Mouse (Mus musculus) myocyte (in vitro differentiated cells): ENCODE results near the gene Nuak2. TPM values are rescaled to one million over a fixed set of nuclear protein-coding genes. Genes with fewer than 3 reads are reported as not detected.
A peak's percentile ranks its signal among the peaks of the same experiment; 100 is the strongest.

ENCODE experiments used
- H3K27me3 ChIP-seq: one replicate; pipeline ENCODE4 v1.6.1; 2011; ENCODE audit not compliant: control insufficient read depth, insufficient read depth, insufficient read length
- H3K36me3 ChIP-seq: one replicate; pipeline ENCODE4 v1.6.1; 2011; ENCODE audit not compliant: control insufficient read depth, insufficient read depth
- H3K4me2 ChIP-seq: one replicate; pipeline ENCODE4 v1.6.1; 2011; ENCODE audit warnings: low read depth, control low read depth
- H3K4me3 ChIP-seq: one replicate; pipeline ENCODE4 v1.5.1; 2011; ENCODE audit warnings: mild to moderate bottlenecking, control low read depth, moderate library complexity
- H3K79me2 ChIP-seq: one replicate; pipeline ENCODE4 v1.6.1; 2011; ENCODE audit not compliant: control insufficient read depth, insufficient read depth
- H3ac ChIP-seq: one replicate; pipeline ENCODE4 v1.6.1; 2011; ENCODE audit not compliant: control insufficient read depth, insufficient read length
- CEBPB ChIP-seq: IDR thresholded peaks from 2 replicates; pipeline ENCODE4 v1.6.1; 2011; ENCODE audit warnings: mild to moderate bottlenecking, moderate library complexity; ENCODE audit not compliant: poor library complexity, insufficient read depth, severe bottlenecking
- E2F4 ChIP-seq: IDR thresholded peaks from one replicate; pipeline ENCODE4 v1.6.1; 2011; ENCODE audit warnings: mild to moderate bottlenecking, control low read depth, moderate library complexity; ENCODE audit not compliant: insufficient read depth
- MAX ChIP-seq: IDR thresholded peaks from one replicate; pipeline ENCODE4 v1.6.1; 2011; ENCODE audit warnings: low read depth, mild to moderate bottlenecking, control low read depth
- MYOD1 ChIP-seq, 3 experiments: IDR thresholded peaks; one replicate each; pipeline ENCODE4 v1.6.1; 2011; ENCODE audit warnings: control low read depth in 2 of 3, low read depth in 2 of 3, mild to moderate bottlenecking in 2 of 3, moderate library complexity in 1 of 3; ENCODE audit not compliant: insufficient read length in 2 of 3, control insufficient read depth in 1 of 3
- MYOG ChIP-seq, 3 experiments: IDR thresholded peaks; one replicate each; pipeline ENCODE4 v1.6.1; 2011; ENCODE audit warnings: control low read depth in 2 of 3, low read depth in 2 of 3, mild to moderate bottlenecking in 2 of 3; ENCODE audit not compliant: insufficient read length in 2 of 3, control insufficient read depth in 1 of 3, insufficient read depth in 1 of 3
- POLR2A ChIP-seq: IDR thresholded peaks from one replicate; pipeline ENCODE4 v1.6.1; 2011; ENCODE audit warnings: low read depth, mild to moderate bottlenecking, control low read depth, moderate library complexity; ENCODE audit not compliant: insufficient read length
- POLR2AphosphoS2 ChIP-seq: IDR thresholded peaks from one replicate; pipeline ENCODE4 v1.6.1; 2011; ENCODE audit warnings: low read depth, control low read depth; ENCODE audit not compliant: insufficient read length
- REST ChIP-seq: IDR thresholded peaks from one replicate; pipeline ENCODE4 v1.6.1; 2011; ENCODE audit warnings: mild to moderate bottlenecking, control low read depth, moderate library complexity; ENCODE audit not compliant: insufficient read depth, insufficient read length
- SRF ChIP-seq: IDR thresholded peaks from one replicate; pipeline ENCODE4 v1.6.1; 2011; ENCODE audit warnings: low read depth; ENCODE audit not compliant: control insufficient read depth, insufficient read length
- TCF12 ChIP-seq: IDR thresholded peaks from one replicate; pipeline ENCODE4 v1.6.1; 2011; ENCODE audit warnings: mild to moderate bottlenecking, control low read depth; ENCODE audit not compliant: poor library complexity, insufficient read depth, severe bottlenecking
- TCF3 ChIP-seq: IDR thresholded peaks from one replicate; pipeline ENCODE4 v1.6.1; 2011; ENCODE audit warnings: low read depth, control low read depth; ENCODE audit not compliant: insufficient read length
- USF1 ChIP-seq: IDR thresholded peaks from one replicate; pipeline ENCODE4 v1.6.1; 2011; ENCODE audit warnings: low read depth, mild to moderate bottlenecking, control low read depth, moderate library complexity
- polyA plus RNA-seq: library from polyadenylated mRNA; unstranded; fragments of >200 nt; fragmentation: generic; extraction: Trizol; gene quantifications from one replicate; pipeline ENCODE4 v1.2.1, GENCODE M21; 2012; ENCODE audit warnings: missing spikeins

Gene Nuak2
- polyA plus RNA-seq, 1 experiment: 6.0 TPM

DNA sequence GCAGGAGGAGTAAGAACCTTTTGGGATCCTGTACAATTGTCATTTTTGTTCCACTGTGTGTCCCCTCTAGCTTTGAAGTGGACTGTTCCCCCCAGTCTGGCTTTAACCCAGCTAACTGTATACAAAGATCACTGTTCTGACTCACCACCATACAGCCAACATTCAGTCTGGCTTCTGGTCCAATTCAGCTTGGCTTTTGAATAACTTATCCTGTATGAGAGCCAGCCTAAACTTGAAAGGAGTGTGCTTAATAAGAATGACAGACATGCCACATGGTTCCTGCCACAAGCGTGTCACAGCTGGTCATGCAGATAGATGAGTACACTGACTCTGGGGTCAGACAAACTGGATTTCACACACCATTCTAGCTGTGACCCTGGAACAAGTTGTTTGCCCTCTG is 29.2 kb upstream of the Nuak2 start:
- H3K4me2 ChIP-seq: no peak overlapping the region
- no peaks in the 10 kb centered on the region for H3K36me3 ChIP-seq
- peaks cover 7% of the 10 kb centered on the region for H3K79me2 ChIP-seq
- no peak overlapping the region for H3K4me3 ChIP-seq
- H3ac ChIP-seq: no peak overlapping the region
- no peak for TF ChIP-seq TCF12
- no peak for TF ChIP-seq SRF
- no peak for TF ChIP-seq POLR2A
- TF ChIP-seq MYOG (IDR thresholded peaks at IDR 0.05; ENCODE audit: control insufficient read depth in 1 of 3, insufficient read depth in 1 of 3, insufficient read length in 2 of 3, low read depth in 2 of 3): no peak
- TF ChIP-seq USF1: no peak
- no peak for TF ChIP-seq TCF3
- no peak for TF ChIP-seq CEBPB
- TF ChIP-seq REST: no peak
- no peak for TF ChIP-seq MYOD1 (IDR thresholded peaks at IDR 0.05; ENCODE audit: control insufficient read depth in 1 of 3, insufficient read length in 2 of 3, low read depth in 2 of 3)
- TF ChIP-seq POLR2AphosphoS2: no peak
- TF ChIP-seq E2F4: no peak
- TF ChIP-seq MAX: no peak
- no peaks in the 10 kb centered on the region for H3K27me3 ChIP-seq

DNA sequence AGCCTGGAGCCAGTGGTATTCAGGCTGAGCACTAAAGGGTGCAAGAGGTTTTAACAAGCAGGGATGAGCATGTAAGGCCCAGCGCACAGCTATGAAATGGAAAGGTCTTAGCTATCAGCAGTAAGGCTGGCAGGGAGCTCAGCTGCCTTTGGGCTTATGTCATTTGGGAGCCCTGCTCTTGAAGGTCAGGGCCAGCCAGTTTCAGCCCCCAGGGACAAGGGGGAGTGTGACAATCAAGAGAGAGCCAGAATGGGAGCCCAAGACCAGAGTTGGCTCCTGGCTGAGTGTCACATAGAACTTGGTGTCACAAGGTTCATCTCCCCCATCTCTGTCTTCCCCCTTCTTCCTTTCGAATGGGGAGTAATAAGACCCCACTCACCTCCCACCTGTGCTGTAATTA is 28.5 kb upstream of the Nuak2 start:
- no peak overlapping the region for H3K4me3 ChIP-seq
- no peaks in the 10 kb centered on the region for H3K36me3 ChIP-seq
- peaks cover 7% of the 10 kb centered on the region for H3K79me2 ChIP-seq
- H3ac ChIP-seq: no peak overlapping the region
- peak overlapping the region; percentile 50 for H3K4me2 ChIP-seq
- no peaks in the 10 kb centered on the region for H3K27me3 ChIP-seq
- TF ChIP-seq USF1 (no peak), REST (no peak), E2F4 (no peak), MAX (no peak), POLR2A (no peak), CEBPB (no peak), MYOG (IDR thresholded peaks at IDR 0.05; ENCODE audit: control insufficient read depth in 1 of 3, insufficient read depth in 1 of 3, insufficient read length in 2 of 3, low read depth in 2 of 3) (no peak), MYOD1 (IDR thresholded peaks at IDR 0.05; ENCODE audit: control insufficient read depth in 1 of 3, insufficient read length in 2 of 3, low read depth in 2 of 3) (no peak), POLR2AphosphoS2 (no peak), TCF12 (no peak), SRF (no peak), TCF3 (no peak)

GRCm38 (mm10) chr1:132287991-132288451 is 27.9 kb upstream of the Nuak2 start:
- H3K4me3 ChIP-seq: no peak overlapping the region
- peak overlapping the region; percentile 50 for H3K4me2 ChIP-seq
- peaks cover 7% of the 10 kb centered on the region for H3K79me2 ChIP-seq
- H3K36me3 ChIP-seq: no peaks in the 10 kb centered on the region
- TF ChIP-seq TCF12 (no peak), POLR2AphosphoS2 (no peak), CEBPB (no peak), TCF3 (no peak), MYOG (IDR thresholded peaks at IDR 0.05; ENCODE audit: control insufficient read depth in 1 of 3, insufficient read depth in 1 of 3, insufficient read length in 2 of 3, low read depth in 2 of 3) (no peak), POLR2A (no peak), REST (no peak), MAX (no peak), E2F4 (no peak), MYOD1 (IDR thresholded peaks at IDR 0.05; ENCODE audit: control insufficient read depth in 1 of 3, insufficient read length in 2 of 3, low read depth in 2 of 3) (no peak), SRF (no peak), USF1 (no peak)
- H3K27me3 ChIP-seq: no peaks in the 10 kb centered on the region
- H3ac ChIP-seq: no peak overlapping the region

DNA sequence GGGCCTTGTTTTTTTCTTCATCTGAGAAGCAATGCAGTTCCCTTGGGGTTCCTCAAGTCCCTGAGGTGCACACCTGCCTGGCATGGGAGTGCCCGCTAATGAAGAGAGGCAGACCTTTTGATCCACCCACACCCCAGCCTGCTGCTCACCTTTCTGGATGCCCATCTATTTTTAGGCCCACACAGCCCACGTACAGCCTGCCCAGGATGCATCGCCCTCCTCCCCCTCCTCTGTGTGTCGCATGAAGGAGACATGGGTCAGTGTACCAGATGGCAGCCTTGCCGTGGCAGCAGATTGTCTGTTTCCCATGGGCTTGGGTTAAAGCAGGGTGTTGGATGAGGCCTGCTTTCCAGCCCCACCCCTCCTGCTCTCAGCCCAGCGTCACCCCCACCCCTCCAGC is 26.0 kb upstream of the Nuak2 start:
- Histone ChIP-seq H3K4me3 (peak overlapping the region; percentile 22), H3K36me3 (no peaks in the 10 kb centered on the region), H3K4me2 (peak overlapping the region; percentile 94), H3K27me3 (no peaks in the 10 kb centered on the region), H3K79me2 (peaks cover 7% of the 10 kb centered on the region), H3ac (no peak overlapping the region)
- TF ChIP-seq TCF3: no peak
- TF ChIP-seq MYOD1 (IDR thresholded peaks at IDR 0.05; ENCODE audit: control insufficient read depth in 1 of 3, insufficient read length in 2 of 3, low read depth in 2 of 3): peak in 1 of 3 experiments; percentile 40

DNA sequence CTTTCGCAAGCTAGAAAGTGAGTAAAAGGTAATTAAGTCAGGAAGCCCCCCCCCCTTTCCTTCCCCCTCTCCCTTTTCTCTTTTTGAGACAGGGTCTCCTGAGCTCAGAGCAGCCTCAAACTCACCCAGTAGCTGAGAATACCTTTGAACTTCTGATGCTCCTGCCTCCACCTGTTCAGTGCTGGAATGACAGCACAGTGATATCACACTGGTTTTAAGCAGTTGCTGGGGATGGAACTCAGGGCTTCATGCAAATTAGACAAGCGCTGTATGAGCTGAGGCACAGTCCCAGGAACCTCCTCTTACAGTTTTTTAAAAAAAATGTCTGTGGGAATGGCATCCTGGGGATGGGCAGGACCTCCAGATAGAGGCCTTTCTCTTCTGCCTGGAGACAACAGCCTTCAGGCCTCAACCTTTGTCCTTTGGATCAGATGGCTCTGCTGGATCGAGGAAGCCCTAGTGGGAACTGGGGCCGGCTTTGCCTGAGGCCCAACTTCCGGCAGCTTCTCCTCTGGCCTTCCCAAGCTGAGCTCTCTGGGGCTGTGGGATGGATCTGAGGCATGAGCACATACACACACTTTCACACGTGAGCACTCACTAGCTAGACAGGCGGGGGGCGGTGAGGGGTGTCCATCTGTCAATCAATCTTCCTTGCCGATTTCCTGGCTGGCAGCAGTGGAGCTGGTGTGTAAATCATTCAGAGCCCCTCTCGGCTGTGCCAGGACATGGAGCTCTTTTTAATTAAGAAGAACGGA is 24.8 kb upstream of the Nuak2 start:
- Histone ChIP-seq H3K4me2 (peak overlapping the region; percentile 94), H3K4me3 (peak overlapping the region; percentile 22), H3K36me3 (no peaks in the 10 kb centered on the region), H3K27me3 (no peaks in the 10 kb centered on the region), H3K79me2 (peaks cover 7% of the 10 kb centered on the region), H3ac (no peak overlapping the region)
- TF ChIP-seq MYOG (IDR thresholded peaks at IDR 0.05; ENCODE audit: control insufficient read depth in 1 of 3, insufficient read depth in 1 of 3, insufficient read length in 2 of 3, low read depth in 2 of 3): no peak
- TF ChIP-seq REST: no peak
- peak in 1 of 3 experiments; percentile 44 for TF ChIP-seq MYOD1 (IDR thresholded peaks at IDR 0.05; ENCODE audit: control insufficient read depth in 1 of 3, insufficient read length in 2 of 3, low read depth in 2 of 3)
- TF ChIP-seq CEBPB: no peak
- TF ChIP-seq POLR2A: no peak
- no peak for TF ChIP-seq USF1
- peak; percentile 32 for TF ChIP-seq POLR2AphosphoS2
- no peak for TF ChIP-seq E2F4
